Mouse (Mus musculus) MEL-GATA-1-ER (cell line): Measurements from ENCODE around the gene Nisch.
A peak's percentile ranks its signal among the peaks of the same experiment; 100 is the strongest.

Source experiments
- DNase-seq: peaks from one replicate; pipeline ENCODE4 v3.0.0-alpha.2; 2012; ENCODE audit warnings: low read depth; ENCODE audit errors: extremely low read depth

Nisch gene

GRCm38 (mm10) chr14:31131272-31131821, 85.4 kb downstream of the Nisch start:
- no peak for DNase-seq

DNA sequence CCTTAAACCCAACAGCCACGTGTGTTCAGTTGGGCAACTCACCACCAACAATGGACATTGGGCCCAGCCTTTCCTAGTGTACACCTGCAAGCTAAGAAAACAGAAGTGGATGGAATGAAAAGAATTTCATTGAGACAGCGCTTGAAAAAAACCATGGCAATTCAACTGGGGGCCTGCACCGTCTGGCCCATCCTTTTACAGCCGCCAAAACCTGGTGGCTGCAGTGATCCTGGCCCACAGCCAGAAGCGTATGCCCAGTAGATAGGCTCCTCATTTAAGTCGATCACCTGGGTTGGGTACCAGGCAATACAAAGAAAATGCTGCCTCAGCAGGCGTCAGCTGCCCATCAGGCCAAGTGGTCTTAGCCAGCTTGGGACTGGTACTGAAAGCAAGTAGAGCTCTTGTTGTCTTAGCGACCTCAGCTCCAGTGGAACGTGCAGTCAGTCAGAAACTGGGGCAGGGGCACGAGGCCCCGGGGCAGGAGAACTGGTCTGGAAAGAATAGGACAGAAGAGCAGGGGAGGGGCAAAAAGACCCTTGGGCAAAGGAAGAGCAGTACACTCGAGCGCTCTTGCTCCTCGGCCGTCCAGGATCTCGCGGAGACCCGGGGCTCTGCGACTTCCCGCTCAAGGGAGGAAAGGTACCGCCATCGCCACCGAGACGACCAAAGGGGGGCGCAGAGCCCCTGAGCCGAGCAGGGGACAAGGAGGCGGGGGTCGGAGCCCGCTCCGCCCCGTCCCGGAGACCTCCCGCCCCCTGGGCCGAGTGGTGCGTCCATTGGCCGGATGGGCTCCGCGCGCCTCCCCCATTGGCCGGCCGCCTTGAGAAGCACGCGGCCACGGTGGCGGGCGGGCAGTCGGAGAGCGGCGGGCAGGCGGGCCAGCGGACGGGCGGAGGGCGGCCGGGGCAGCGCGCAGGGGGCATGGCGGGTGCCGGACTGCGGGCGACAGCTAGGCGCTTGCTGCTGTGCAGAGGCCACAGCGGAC, 86.2 kb downstream of the Nisch start, which contains the start of gene Nt5dc2:
Gene Nt5dc2 (plus strand): TSS at position 818 of the 985 bp plus-strand sequence.
- peak; percentile 33 for DNase-seq

DNA sequence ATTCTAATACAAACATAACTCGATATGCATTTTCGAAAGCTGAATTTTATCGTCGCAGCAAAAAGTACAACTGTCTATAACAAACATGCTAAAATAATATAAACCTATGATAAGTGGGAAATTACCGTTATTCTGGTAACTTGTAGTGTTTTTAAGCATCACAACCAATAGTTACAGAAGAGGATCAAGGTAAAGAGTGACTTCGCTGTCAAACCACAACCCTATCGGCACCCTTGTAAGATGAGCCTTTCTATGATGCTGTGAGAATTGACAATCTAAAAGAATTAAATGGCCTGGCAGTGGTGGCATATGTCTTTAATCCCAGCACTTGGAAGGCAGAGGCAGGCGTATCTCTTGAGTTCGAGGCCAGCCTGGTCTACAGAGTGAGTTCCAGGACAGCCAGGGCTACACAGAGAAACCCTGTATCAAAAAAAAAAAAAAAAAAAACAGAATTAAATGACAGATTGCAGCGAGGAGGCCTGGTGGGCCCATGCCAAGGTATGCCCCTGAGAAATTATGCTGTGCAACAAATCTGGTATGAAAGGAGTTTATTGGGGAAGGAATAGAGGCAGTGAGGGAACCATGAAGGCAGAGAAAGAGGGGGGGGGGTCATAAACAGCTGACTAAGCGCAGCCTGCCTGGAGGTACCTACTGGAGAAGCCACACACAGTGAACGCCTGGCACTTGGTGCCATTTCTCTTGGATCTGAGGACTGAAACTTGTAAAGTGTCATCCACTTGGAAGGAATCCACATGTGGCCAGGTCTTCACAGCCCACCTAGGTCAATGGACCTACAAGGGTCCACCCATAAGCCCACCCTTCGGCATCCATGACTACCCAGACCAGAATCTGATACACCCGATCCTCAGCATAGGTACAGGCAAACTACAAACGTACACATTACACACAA, 87.2 kb downstream of the Nisch start:
- DNase-seq = no peak

DNA sequence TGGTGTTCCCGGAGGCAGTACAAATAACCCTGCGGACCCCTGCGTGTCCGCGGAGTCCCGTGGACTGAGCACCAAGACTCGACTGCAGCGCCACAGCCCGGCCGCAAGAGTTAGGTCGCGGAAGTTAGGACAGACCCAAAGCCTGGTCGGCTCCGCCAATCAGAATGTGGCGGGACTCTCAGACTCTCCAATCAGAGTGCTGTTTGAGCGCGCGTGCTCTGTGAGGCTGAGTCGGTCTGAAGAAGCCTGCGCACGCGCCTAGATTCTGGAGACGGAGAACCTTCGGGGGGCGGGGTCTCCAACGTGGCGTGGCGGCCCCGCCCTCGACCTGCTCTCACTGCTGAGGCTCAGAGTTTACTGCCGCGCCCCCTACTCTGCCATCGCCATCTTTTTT, 87.9 kb downstream of the Nisch start, which contains the start of gene Smim4:
Gene Smim4 (minus strand): TSS at position 131 of the 394 bp plus-strand sequence.
- DNase-seq = peak; percentile 96

DNA sequence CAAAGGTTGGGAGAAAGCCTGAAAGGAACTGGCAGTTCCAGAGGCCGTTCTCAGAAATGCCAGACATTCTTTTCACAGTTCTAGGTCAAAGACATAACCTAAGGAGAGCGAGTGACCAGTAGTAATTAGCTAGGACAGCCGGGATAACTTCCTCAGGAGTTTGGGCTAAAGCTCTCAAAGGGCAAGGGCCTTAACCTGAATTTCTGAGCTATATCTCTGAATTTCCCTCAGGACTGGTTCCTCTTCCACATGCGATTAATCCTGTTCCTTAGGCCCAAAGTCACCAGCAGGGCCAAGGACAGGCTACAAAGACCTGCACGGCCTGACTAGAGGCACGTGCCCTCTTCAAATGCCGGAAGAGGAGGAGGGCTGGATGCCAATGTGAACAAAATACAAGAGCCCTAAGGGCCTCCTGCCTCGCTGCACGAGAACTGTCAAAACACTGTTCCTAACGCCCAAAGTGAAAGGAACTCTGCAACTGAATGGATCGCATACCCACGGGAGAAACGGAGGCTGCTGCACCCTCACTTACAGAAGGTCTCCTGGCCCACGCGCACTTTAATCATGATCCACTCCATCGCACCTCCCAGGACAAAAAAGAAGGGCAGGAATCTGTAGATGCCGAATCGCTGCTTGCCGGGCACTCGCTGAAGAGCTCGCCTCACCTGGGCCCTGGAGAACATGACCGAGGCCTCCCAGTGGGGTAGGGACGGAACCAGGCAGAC, 88.5 kb downstream of the Nisch start:
- peak; percentile 52 for DNase-seq

GRCm38 (mm10) chr14:31126826-31127225, 89.9 kb downstream of the Nisch start:
- no peak for DNase-seq

DNA sequence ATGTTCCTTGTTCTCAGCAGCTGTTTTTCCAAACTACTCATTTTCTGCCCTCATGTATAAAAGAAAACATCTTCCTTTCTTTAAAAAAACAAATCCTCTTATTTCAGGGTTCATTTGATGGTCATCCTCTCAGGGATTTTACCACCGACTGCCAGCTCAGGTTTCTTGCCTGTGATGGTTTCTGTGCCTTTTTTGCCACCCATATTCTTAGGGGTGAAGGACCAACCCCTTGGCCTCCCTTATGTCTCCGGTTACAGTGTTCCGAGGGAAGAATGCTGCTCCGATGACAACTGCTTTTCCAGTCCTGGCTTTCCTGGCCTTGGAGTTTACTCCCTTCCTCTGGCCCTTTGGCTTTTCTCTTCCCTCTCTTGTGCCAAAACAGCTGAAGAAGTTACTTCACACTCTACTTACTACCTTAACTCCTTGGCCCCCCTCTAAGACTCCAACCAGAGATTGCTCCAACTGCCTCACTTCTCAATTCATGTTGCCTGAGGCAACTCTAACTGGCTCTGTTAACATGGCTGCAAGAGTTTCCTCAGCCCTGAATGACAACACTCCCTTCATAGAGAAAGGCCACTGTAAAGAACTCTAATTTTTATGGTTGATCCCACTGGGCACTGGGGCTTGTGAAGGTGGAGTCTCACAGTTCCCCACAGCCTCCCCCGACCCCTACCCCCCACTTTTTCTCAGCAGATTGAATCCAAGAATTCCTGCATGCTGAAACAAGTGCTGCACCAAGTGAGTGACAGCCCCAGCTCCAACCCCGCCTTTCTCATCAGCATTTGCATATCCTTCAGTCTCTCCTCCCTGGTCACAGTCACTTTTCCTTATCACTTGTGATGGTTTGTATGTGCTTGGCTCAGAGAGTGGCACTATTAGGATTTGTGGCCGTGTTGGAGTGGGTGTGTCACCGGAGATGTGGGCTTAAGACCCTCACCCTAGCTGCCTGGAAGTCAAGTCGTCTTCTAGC, 91.4 kb downstream of the Nisch start:
- no peak for DNase-seq
